In genomic region chr7:110221051-110221585, GRCm38 (mm10) we compare ENCODE assay signal across 8 mouse cellular contexts. TPM values are rescaled to one million over a fixed set of nuclear protein-coding genes. Genes with fewer than 3 reads are reported as not detected.
DNase-seq lines count a peak whose midpoint lies in the region; ATAC-seq lines count a peak whose summit lies in the region.

No protein-coding gene starts in this region.

- H3K4me3 ChIP-seq in limb, embryonic 11.5 days (ENCODE audit: low read depth, low read length): peak overlapping the region; percentile 78
- peak overlapping the region; percentile 79 for H3K4me3 ChIP-seq in midbrain, embryonic 16.5 days (ENCODE audit: low read depth, low read length)

- no peaks in the 10 kb centered on the region for H3K9me3 ChIP-seq in limb, embryonic 11.5 days (ENCODE audit: control insufficient read depth, low read length)
- H3K9me3 ChIP-seq in midbrain, embryonic 16.5 days (replicated peaks; ENCODE audit: control insufficient read depth, low read length, poor library complexity, severe bottlenecking): no peaks in the 10 kb centered on the region

- peak overlapping the region; percentile 95; the same call in 1 of the 2 replicates for H3K9ac ChIP-seq in limb, embryonic 11.5 days (ENCODE audit: low read length)
- H3K9ac ChIP-seq in midbrain, embryonic 16.5 days (ENCODE audit: low read depth, low read length): peak overlapping the region; percentile 72

- H3K4me1 ChIP-seq in limb, embryonic 11.5 days (ENCODE audit: control insufficient read depth, insufficient read depth, low read length): no peaks in the 10 kb centered on the region
- H3K4me1 ChIP-seq in midbrain, embryonic 16.5 days (ENCODE audit: control insufficient read depth, insufficient read depth, low read length): no peaks in the 10 kb centered on the region; the same call in 1 of the 2 replicates

- H3K4me2 ChIP-seq in limb, embryonic 11.5 days (ENCODE audit: low read depth, severe bottlenecking): peak overlapping the region; percentile 41
- peak overlapping the region; percentile 90 for H3K4me2 ChIP-seq in midbrain, embryonic 16.5 days (ENCODE audit: low read length)

- H3K27me3 ChIP-seq in limb, embryonic 11.5 days (ENCODE audit: control insufficient read depth, insufficient read depth, low read length): no peaks in the 10 kb centered on the region
- peaks cover 3% of the 10 kb centered on the region; the same call in 1 of the 2 replicates for H3K27me3 ChIP-seq in midbrain, embryonic 16.5 days (ENCODE audit: control insufficient read depth, insufficient read depth, low read depth, low read length)

- intact Hi-C loops in left cerebral cortex, postnatal 10 days (cut with DNase I): loop anchor here (5.0 kb wide), 2 partner anchors 41 to 59 kb away; no protein-coding TSS in a partner anchor

- peak overlapping the region; percentile 94; the same call in 1 of the 2 replicates for H3K27ac ChIP-seq in limb, embryonic 11.5 days (replicated peaks; ENCODE audit: low read depth, low read length)
- no peak overlapping the region for H3K27ac ChIP-seq in midbrain, embryonic 16.5 days (ENCODE audit: low read length)

- H3K36me3 ChIP-seq in limb, embryonic 11.5 days (ENCODE audit: control insufficient read depth, insufficient read depth, low read length): peaks cover 3% of the 10 kb centered on the region
- H3K36me3 ChIP-seq in midbrain, embryonic 16.5 days (ENCODE audit: control insufficient read depth, insufficient read depth, low read length): no peaks in the 10 kb centered on the region

- DNase-seq in adrenal gland, postnatal 14 days: peak; percentile 27
- DNase-seq in adrenal gland, postnatal 25 days: no peak
- peak; percentile 72 for DNase-seq in CD4-positive, CD25-positive, alpha-beta regulatory T cell, adult 2 months (ENCODE audit: low read depth, low spot score)
- no peak for DNase-seq in limb, embryonic 11.5 days (ENCODE audit: low spot score)
- no peak for DNase-seq in left cerebral cortex, postnatal 10 days (ENCODE audit: extremely low spot score in 1 of 2, low spot score in 2 of 2)
- DNase-seq in cerebellum, postnatal 36 days: no peak

- WGBS in limb, embryonic 11.5 days: 20% methylated on average over 8 of the region's 8 CpGs
- WGBS in midbrain, embryonic 16.5 days: 11% methylated on average over 8 of the region's 8 CpGs

- peak; percentile 57 for ATAC-seq in erythroblast, adult 5-6 weeks (replicated peaks; ENCODE audit: low FRiP score, poor library complexity, severe bottlenecking)
- ATAC-seq in limb, embryonic 11.5 days (ENCODE audit: insufficient number of reproducible peaks, low FRiP score, low TSS enrichment, low read depth): peak; percentile 61
- ATAC-seq in midbrain, embryonic 16.5 days: no peak; the same call in 1 of the 2 replicates

RNA-seq across cellular contexts. Expression of gene Swap70, which starts 0.4 kb away (rescaled TPM):
- 17.2 and 28.1 TPM in 2 replicates for total RNA-seq in adrenal gland, postnatal 14 days (2021)
- total RNA-seq in adrenal gland, postnatal 25 days (2021): 16.2 and 26.7 TPM in 2 replicates
- total RNA-seq in erythroblast, adult 5-6 weeks (2015; ENCODE audit: low replicate concordance): 3.1 and 5.6 TPM in 2 replicates
- total RNA-seq in erythroblast, adult 5-6 weeks (2017; ENCODE audit: low replicate concordance): 5.3 and 11.2 TPM in 2 replicates
- 28.2 and 30.4 TPM in 2 replicates for polyA plus RNA-seq in limb, embryonic 11.5 days (2014; fragmentation: Nextera tagmentation; extraction: Ambion mirVana)
- polyA plus RNA-seq in midbrain, embryonic 16.5 days (2015; fragmentation: Nextera tagmentation; extraction: Ambion mirVana): 8.5 and 9.9 TPM in 2 replicates
- 10 to 100 TPM; 10.9 to 11.5 TPM for total RNA-seq in left cerebral cortex, postnatal 10 days (2021)

Comparison
In these comparisons a context has a peak if more than half of its experiments do, and no peak if none do; other contexts are left out.
1. DNase-seq: peak in adrenal gland, postnatal 14 days (single experiment) and CD4-positive, CD25-positive, alpha-beta regulatory T cell, adult 2 months (single experiment); none in adrenal gland, postnatal 25 days (single experiment), limb, embryonic 11.5 days (single experiment), left cerebral cortex, postnatal 10 days (0 of 2) and cerebellum, postnatal 36 days (0 of 2).